Mouse (Mus musculus) Patski (cell line): Measurements from ENCODE around the gene Mlx. TPM values are rescaled to one million over a fixed set of nuclear protein-coding genes. Genes with fewer than 3 reads are reported as not detected.

Source experiments
- ATAC-seq: fragments of 100-300 bp; one replicate; pipeline ENCODE4 v1.8.0; 2021
- CTCF ChIA-PET: fragments of 350-600 bp; sonication (Branson Sonifier 250); formaldehyde crosslinking; loops from one replicate; lab custom pipeline; 2022; ENCODE audit warnings: inconsistent platforms; lab: Charles Lee
- POLR2A ChIA-PET: fragments of 350-600 bp; sonication (Branson Sonifier 250); formaldehyde crosslinking; loops from one replicate; lab custom pipeline; 2022; ENCODE audit warnings: antibody characterized with exemption, inconsistent platforms; lab: Charles Lee
- DNase-seq: peaks from one replicate; pipeline ENCODE4 v3.0.0-alpha.2; 2011; ENCODE audit warnings: low read depth, low spot score
- H3K27me3 ChIP-seq: fragments of 371-371 bp; one replicate; pipeline ENCODE4 v1.5.1; 2021
- CTCF ChIP-seq: fragments of 100-300 bp; IDR thresholded peaks from one replicate; pipeline ENCODE4 v1.5.1; 2021
- in situ Hi-C: fragments of 300-500 bp; cut with MboI; formaldehyde crosslinking; loops from 3 replicates; pipeline ENCODE4 v1.11.1; 2018; ENCODE audit warnings: low pct_unique_long_range_greater_than_20kb, mixed read lengths
- polyA plus RNA-seq: library from polyadenylated mRNA; unstranded; gene quantifications from one replicate; pipeline ENCODE4 v1.2.3, GENCODE M21; 2021

The Mlx gene
- polyA plus RNA-seq, 1 experiment from 2014 or later: 44.5 TPM

GRCm38 (mm10) chr11:101079746-101080145 is 7.3 kb upstream of the Mlx start:
- H3K27me3 ChIP-seq: no peaks in the 10 kb centered on the region
- ChIA-PET POLR2A (interaction anchor here (3.3 kb wide), 1 partner anchor 10 kb away, joined by 13 read pairs; the partner anchor contains the start of gene Naglu), CTCF (no interaction called here)
- in situ Hi-C loops: loop anchor here (5.0 kb wide), 1 partner anchor 93 kb away; the partner anchor contains the start of genes Cntnap1 and Plekhh3
- ATAC-seq (no peak), DNase-seq (no peak)
- TF ChIP-seq CTCF: no peak

- no peaks in the 10 kb centered on the region for H3K27me3 ChIP-seq
- TF ChIP-seq CTCF: no peak
- CTCF ChIA-PET: no interaction called here
- DNase-seq (no peak), ATAC-seq (no peak)
- in situ Hi-C loops: loop anchor here (5.0 kb wide), 1 partner anchor 92 kb away; the partner anchor contains the start of genes Cntnap1 and Plekhh3
- POLR2A ChIA-PET: interaction anchor here (0.6 to 3.3 kb wide), 2 partner anchors 10 to 37 kb away, joined by 3 to 13 read pairs; partner anchors contain the start of gene Naglu
Observed at GRCm38 (mm10) chr11:101080421-101080820, 6.7 kb upstream of the Mlx start.

GRCm38 (mm10) chr11:101081659-101082058 is 5.4 kb upstream of the Mlx start:
- no peak for TF ChIP-seq CTCF
- DNase-seq (no peak), ATAC-seq (no peak)
- CTCF ChIA-PET: interaction anchor here (1.8 kb wide), 1 partner anchor 90 kb away, joined by 7 read pairs; the partner anchor contains the start of gene Plekhh3
- in situ Hi-C loops: loop anchor here (5.0 kb wide), 1 partner anchor 91 kb away; the partner anchor contains the start of genes Cntnap1 and Plekhh3
- POLR2A ChIA-PET: interaction anchor here (3.3 kb wide), 1 partner anchor 12 kb away, joined by 13 read pairs; the partner anchor contains the start of gene Naglu
- H3K27me3 ChIP-seq: no peaks in the 10 kb centered on the region

DNA sequence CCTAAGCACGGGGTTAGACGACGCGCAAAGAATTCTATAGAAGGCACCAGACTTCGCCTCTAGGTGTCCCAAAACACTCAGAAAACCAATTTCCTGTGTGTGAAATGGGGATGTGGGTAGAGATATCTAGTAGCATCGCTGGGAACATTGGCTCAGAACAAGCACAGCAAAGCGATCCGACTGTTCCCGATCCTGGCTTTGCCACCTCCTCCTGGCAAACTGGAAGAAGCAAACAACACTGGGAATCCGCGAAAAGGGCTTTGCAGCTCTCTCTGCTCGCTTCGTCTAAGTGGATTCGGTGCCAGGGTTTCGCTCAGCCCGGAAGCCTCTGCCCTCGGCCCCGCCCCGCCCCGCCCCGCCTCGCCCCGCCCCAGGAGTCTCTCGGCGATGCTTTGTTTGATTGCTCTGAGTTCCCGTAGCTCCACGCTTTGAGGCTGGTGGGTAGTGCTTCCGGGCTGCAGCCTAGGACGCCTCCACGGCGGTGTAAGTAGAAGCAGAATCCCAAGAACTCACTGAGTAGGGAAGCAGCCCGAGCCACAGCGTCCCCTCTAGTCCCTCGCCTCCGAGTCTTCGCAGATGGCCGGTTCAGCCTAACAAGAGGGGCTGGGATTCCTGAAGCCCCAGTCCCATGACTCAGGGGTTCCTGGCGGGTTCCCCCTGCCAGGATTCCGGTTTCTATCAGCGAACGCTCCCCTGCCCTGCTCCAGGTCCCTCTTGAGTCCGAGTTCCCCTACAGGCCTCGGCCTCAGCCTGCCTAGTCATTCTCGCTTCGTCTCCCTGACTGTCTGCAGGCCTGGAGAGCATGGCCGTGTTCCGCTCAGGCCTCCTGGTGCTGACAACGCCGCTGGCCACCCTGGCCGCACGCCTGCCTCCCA is 4.6 kb upstream of the Mlx start, which contains the start of gene Coasy:
Gene Coasy, plus strand, starts transcription at position 358 of the 875 bp plus-strand sequence.
- peak; percentile 55 for ATAC-seq
- no peaks in the 10 kb centered on the region for H3K27me3 ChIP-seq
- TF ChIP-seq CTCF: no peak
- in situ Hi-C loops: loop anchor here (5.0 kb wide), 1 partner anchor 90 kb away; the partner anchor contains the start of genes Cntnap1 and Plekhh3
- ChIA-PET POLR2A (interaction anchor here (0.5 to 3.3 kb wide), 2 partner anchors 12 to 46 kb away, joined by 4 to 13 read pairs; partner anchors contain the start of gene Naglu), CTCF (interaction anchor here (1.8 to 2.0 kb wide), 2 partner anchors 24 to 90 kb away, joined by 5 to 7 read pairs; partner anchors contain the start of gene Plekhh3)
- peak; percentile 74 for DNase-seq

GRCm38 (mm10) chr11:101083083-101083697 is 3.9 kb upstream of the Mlx start:
- no peak for DNase-seq
- no peak for ATAC-seq
- ChIA-PET CTCF (interaction anchor here (1.1 to 2.0 kb wide), 2 partner anchors 12 to 25 kb away, joined by 3 to 5 read pairs; partner anchors contain the start of gene Psmc3ip), POLR2A (interaction anchor here (0.5 to 1.7 kb wide), 4 partner anchors 10 to 100 kb away, joined by 3 to 7 read pairs (median 4); no protein-coding TSS in a partner anchor)
- no peak for TF ChIP-seq CTCF
- in situ Hi-C loops: loop anchor here (5.0 kb wide), 1 partner anchor 89 kb away; the partner anchor contains the start of genes Cntnap1 and Plekhh3
- H3K27me3 ChIP-seq: no peaks in the 10 kb centered on the region

DNA sequence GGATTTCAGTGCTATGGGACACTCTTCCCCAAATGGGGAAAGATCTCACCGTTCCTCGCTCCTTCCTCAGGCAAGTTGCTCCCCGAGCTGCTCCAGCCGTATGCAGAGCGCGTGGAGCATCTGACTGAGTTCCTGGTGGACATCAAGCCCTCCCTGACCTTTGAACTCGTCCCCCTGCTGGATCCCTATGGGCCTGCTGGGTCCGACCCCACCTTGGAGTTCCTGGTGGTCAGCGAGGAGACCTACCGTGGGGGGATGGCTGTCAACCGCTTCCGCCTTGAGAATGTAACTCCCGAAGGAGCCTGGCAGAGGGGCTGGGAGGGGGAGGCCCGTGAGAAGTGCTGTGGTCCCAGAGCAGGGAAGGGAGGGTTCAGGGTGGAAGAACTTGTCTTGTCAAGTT is 2.8 kb upstream of the Mlx start:
- ChIA-PET POLR2A (interaction anchor here (1.7 kb wide), 1 partner anchor 9 kb away, joined by 7 read pairs; no protein-coding TSS in a partner anchor), CTCF (interaction anchor here (1.1 kb wide), 1 partner anchor 11 kb away, joined by 3 read pairs; the partner anchor contains the start of gene Psmc3ip)
- no peak for TF ChIP-seq CTCF
- H3K27me3 ChIP-seq: no peaks in the 10 kb centered on the region
- DNase-seq (no peak), ATAC-seq (no peak)
- in situ Hi-C loops: loop anchor here (5.0 kb wide), 1 partner anchor 88 kb away; the partner anchor contains the start of genes Cntnap1 and Plekhh3

- in situ Hi-C loops: loop anchor here (5.0 kb wide), 1 partner anchor 87 kb away; the partner anchor contains the start of genes Cntnap1 and Plekhh3
- DNase-seq (no peak), ATAC-seq (no peak)
- no peaks in the 10 kb centered on the region for H3K27me3 ChIP-seq
- ChIA-PET CTCF (interaction anchor here (1.6 kb wide), 1 partner anchor 11 kb away, joined by 3 read pairs; the partner anchor contains the start of gene Psmc3ip), POLR2A (interaction anchor here (0.8 to 1.7 kb wide), 3 partner anchors 9 to 11 kb away, joined by 4 to 7 read pairs (median 4); partner anchors contain the start of gene Psmc3ip)
- no peak for TF ChIP-seq CTCF
Observed at GRCm38 (mm10) chr11:101084811-101085210, 2.3 kb upstream of the Mlx start.

GRCm38 (mm10) chr11:101085617-101086322 is 1.3 kb upstream of the Mlx start:
- ATAC-seq (no peak), DNase-seq (no peak)
- in situ Hi-C loops: no loop called here
- no peaks in the 10 kb centered on the region for H3K27me3 ChIP-seq
- ChIA-PET POLR2A (interaction anchor here (0.8 to 1.7 kb wide), 3 partner anchors 8 to 34 kb away, joined by 4 read pairs; partner anchors contain the start of genes Psmc3ip, Retreg3 and Tubg1), CTCF (interaction anchor here (1.2 to 1.6 kb wide), 3 partner anchors 10 to 17 kb away, joined by 3 to 5 read pairs (median 4); partner anchors contain the start of gene Psmc3ip)
- TF ChIP-seq CTCF: no peak

GRCm38 (mm10) chr11:101086323-101086674 is 778 bp upstream of the Mlx start:
- POLR2A ChIA-PET: interaction anchor here (1.6 to 1.7 kb wide), 2 partner anchors 9 to 33 kb away, joined by 4 read pairs; partner anchors contain the start of genes Psmc3ip, Retreg3 and Tubg1
- in situ Hi-C loops: no loop called here
- H3K27me3 ChIP-seq: no peaks in the 10 kb centered on the region
- TF ChIP-seq CTCF: no peak
- no peak for DNase-seq
- no peak for ATAC-seq
- CTCF ChIA-PET: interaction anchor here (1.2 to 1.7 kb wide), 3 partner anchors 9 to 91 kb away, joined by 3 to 5 read pairs (median 4); partner anchors contain the start of gene Psmc3ip
